Mouse (Mus musculus) heart, embryonic 10.5 days (tissue): Measurements from ENCODE around the gene Cobll1. TPM values are rescaled to one million over a fixed set of nuclear protein-coding genes. Genes with fewer than 3 reads are reported as not detected.
"Not testable (repeated sequence)": the region's sequence is repeated elsewhere in the genome, so short reads cannot be mapped to it uniquely, and the experiment has no call there.

Source experiments
- DNase-seq: peaks from one replicate; pipeline ENCODE4 v3.0.0-alpha.2; 2017; ENCODE audit warnings: low spot score
- H3K27ac ChIP-seq: fragments of 300-500 bp; sonication (generic); 2 replicates; pipeline ENCODE4 v1.5.1; 2016; ENCODE audit warnings: mild to moderate bottlenecking
- H3K27me3 ChIP-seq: fragments of 300-500 bp; sonication (generic); 2 replicates; pipeline ENCODE4 v1.6.1; 2016; ENCODE audit warnings: mild to moderate bottlenecking; ENCODE audit not compliant: poor library complexity, insufficient read depth, severe bottlenecking
- H3K36me3 ChIP-seq: fragments of 300-500 bp; sonication (generic); 2 replicates; pipeline ENCODE4 v1.6.1; 2016; ENCODE audit warnings: mild to moderate bottlenecking, moderate library complexity
- H3K4me1 ChIP-seq: fragments of 300-500 bp; sonication (generic); 2 replicates; pipeline ENCODE4 v1.6.1; 2016; ENCODE audit warnings: mild to moderate bottlenecking
- H3K4me3 ChIP-seq: fragments of 300-500 bp; sonication (generic); 2 replicates; pipeline ENCODE4 v1.5.1; 2016; ENCODE audit warnings: mild to moderate bottlenecking, moderate library complexity
- H3K9me3 ChIP-seq: fragments of 300-500 bp; sonication (generic); 2 replicates; pipeline ENCODE4 v1.6.1; 2016; ENCODE audit warnings: mild to moderate bottlenecking, moderate library complexity
- WGBS: fragments of 180-500 bp; shearing (Covaris S2); methylation state at CpG from one replicate; pipeline ENCODE4 v1.1.7; 2016; 5-methylcytosine and 5-hydroxymethylcytosine counted together
- polyA plus RNA-seq: library from polyadenylated mRNA; unstranded; fragments of >200 nt; fragmentation: Nextera tagmentation; extraction: Ambion mirVana; gene quantifications from 2 replicates; pipeline ENCODE4 v1.2.1, GENCODE M21; 2016

The Cobll1 gene
- polyA plus RNA-seq, result 9.8 and 13.9 TPM in 2 replicates

DNA sequence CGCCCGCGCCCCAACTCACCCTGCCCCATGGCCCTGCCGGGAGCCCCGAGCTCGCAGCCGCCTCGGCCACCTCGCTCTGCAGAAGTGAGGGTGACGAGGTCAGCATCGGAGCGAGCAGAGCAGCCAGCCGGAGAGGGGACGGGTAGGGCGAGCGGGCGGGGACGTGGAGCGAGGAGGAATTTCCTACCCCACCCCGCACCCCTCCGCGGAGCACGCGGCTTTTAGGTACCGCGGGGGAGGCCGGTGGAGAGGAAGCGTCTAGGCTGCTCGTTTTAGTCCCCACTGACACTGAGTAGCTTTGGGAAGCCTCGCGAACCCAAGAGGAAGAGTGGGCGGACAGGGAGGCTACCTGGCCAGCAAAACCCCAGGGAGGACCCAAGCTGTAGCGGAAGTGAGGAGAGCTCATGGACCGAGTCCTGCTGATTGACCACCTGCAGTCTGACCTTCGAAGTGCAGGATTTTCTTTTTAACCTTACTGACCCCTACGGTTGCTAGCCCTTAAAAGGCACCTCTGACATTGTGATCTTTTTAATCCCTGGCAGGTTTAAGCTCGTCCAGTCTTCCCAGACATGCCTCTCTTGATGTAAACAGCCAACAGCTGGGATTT lies at the start of gene Cobll1:
TSS of gene Cobll1 (minus strand) at position 440 of the 607 bp plus-strand sequence.
- Histone ChIP-seq H3K9me3 (no peaks in the 10 kb centered on the region), H3K27ac (peak within 1 kb of the TSS; percentile 96), H3K36me3 (no peaks in the 10 kb centered on the region), H3K27me3 (no peaks in the 10 kb centered on the region), H3K4me3 (peak within 1 kb of the TSS; percentile 81), H3K4me1 (peaks cover 20% of the 10 kb centered on the region; the same call in 1 of the 2 replicates)
- under 1% methylated on average over 37 of the region's 37 CpGs for WGBS
- DNase-seq, result peak; percentile 84

DNA sequence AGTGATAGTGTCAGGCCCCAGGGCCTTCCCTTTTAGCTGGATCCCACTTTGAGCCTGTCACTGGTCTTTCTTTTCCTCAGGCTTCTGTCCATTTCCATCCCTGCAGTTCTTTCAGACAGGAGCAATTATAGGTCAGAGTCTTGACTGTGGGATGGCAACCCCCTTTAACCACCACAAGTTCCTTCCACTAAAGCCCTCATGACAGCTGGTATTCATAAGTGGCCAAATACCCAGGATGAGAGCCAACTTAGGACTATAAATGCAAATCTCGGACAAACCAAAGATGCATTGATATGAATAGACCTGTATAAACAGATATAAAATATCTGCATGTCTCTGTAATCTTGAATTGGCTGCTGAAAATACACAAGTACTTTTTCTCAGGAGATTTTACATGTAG lies 49.5 kb upstream of the Cobll1 start:
- H3K27ac ChIP-seq, result no peak overlapping the region
- H3K4me3 ChIP-seq, result no peak overlapping the region
- no peaks in the 10 kb centered on the region for H3K9me3 ChIP-seq
- H3K27me3 ChIP-seq, result no peaks in the 10 kb centered on the region
- H3K4me1 ChIP-seq, result peaks cover 10% of the 10 kb centered on the region; the same call in 1 of the 2 replicates
- DNase-seq, result no peak
- no peaks in the 10 kb centered on the region for H3K36me3 ChIP-seq
- 76% methylated on average over 1 of the region's 1 CpGs for WGBS

DNA sequence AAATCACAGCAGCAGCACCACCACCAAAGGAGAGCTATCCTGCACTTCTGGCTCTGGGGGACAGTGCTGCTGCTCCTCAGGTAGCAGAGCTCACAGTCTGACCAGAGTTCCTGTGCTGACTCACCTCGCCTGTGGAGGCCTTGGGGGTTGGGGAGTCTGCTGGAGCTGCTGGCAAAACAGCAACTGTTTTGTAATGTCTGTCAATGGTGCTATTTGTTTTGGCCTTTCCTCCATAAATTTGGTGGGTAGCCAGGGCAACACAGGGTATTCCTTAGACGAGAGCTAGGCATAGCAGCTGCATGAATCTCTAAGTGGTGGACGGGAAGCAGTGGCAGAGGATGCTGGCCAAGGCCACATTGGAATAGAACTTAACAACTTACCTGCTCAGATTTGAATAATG lies 46.2 kb upstream of the Cobll1 start:
- no peak overlapping the region for H3K27ac ChIP-seq
- H3K27me3 ChIP-seq, result no peaks in the 10 kb centered on the region
- no peaks in the 10 kb centered on the region for H3K9me3 ChIP-seq
- peaks cover 10% of the 10 kb centered on the region; the same call in 1 of the 2 replicates for H3K4me1 ChIP-seq
- no peak for DNase-seq
- H3K4me3 ChIP-seq, result no peak overlapping the region
- no peaks in the 10 kb centered on the region for H3K36me3 ChIP-seq
- WGBS, result 47% methylated on average over 3 of the region's 3 CpGs

DNA sequence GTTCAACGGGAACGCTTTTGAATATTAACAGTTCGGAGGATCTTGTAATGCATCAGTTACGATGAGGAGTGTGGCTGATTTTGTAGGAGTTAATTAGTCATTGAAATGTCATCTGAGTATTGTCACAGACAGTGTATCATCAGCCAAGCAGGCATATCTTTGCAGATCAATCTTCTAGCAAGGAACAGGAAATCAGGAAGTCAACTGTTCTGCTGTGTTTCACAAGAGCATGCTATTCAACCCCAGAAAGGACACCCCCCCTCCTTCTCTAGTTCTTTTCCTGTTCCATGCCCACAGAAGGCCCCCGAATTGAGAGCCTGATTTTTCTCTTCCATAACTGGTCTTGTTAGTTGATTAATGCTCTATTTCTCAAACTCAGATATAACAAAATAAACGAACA lies 43.8 kb upstream of the Cobll1 start:
- DNase-seq, result no peak
- H3K27ac ChIP-seq, result no peak overlapping the region
- no peaks in the 10 kb centered on the region for H3K9me3 ChIP-seq
- no peaks in the 10 kb centered on the region for H3K27me3 ChIP-seq
- no peaks in the 10 kb centered on the region for H3K36me3 ChIP-seq
- H3K4me3 ChIP-seq, result no peak overlapping the region
- H3K4me1 ChIP-seq, result peaks cover 23% of the 10 kb centered on the region; the same call in 1 of the 2 replicates
- WGBS, result 78% methylated on average over 6 of the region's 6 CpGs

DNA sequence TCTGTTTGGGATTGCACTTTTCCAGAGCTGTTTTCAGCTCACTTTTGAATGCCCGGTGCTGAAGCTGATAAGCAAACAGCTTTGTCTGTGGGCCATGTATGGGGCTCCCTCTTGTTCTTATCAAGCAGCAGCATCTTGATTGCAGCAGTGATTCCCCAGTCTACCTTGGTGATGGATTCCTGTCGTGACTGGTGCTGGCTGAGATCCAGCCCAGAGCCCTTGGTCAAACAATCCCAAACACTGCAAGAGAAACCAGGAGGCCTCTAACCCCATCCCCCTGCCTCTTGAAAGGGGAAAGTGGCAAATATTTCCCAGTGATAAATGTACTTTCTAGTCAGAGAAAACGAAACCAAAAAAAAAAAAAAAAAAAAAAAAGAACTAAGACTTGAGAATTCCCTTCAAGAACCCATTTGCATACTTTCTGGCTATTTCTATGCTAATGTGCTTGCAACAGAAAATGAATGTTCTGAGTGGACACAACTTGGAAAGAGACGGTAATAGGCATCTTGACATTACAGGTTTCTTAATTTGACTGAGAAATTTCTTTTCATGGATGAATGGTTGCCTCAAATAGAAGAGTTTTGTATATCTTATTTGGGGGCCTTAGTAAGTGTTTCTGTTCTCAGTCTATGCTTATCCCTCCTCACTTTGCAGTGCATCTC lies 40.0 kb upstream of the Cobll1 start:
- DNase-seq, result no peak
- H3K27ac ChIP-seq, result no peak overlapping the region
- H3K4me3 ChIP-seq, result no peak overlapping the region
- H3K4me1 ChIP-seq, result peaks cover 12% of the 10 kb centered on the region; the same call in 1 of the 2 replicates
- no peaks in the 10 kb centered on the region for H3K36me3 ChIP-seq
- no peaks in the 10 kb centered on the region for H3K27me3 ChIP-seq
- H3K9me3 ChIP-seq, result no peaks in the 10 kb centered on the region
- 21% methylated on average over 4 of the region's 4 CpGs for WGBS

DNA sequence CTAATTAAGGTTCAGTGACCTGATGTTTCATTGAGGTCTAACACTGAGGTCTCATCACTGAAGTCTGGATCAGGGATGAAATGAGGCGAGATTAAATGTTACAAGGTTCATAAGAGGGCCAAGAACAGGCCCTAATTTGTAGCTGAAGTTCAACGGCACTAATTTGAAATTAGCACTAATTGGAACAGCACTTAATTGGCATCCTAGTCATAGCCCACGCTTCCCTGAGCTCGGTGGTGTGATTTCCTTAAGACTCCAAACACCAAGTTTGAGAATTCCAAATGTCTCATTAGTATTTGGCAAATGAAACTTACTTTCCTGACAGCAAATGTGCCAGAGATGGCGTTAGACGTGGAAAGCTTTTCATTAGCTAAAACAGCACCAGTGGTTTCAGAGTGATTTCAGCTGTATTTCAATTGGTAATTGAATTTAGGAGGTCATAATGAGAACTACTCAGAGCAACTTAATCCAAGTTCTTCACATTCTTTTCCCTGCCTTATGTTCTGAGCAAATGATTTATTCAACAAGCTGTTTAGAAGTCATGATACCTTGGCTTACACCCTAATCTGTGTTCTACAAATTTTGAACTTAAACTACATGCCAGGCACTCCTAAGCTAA lies 36.3 kb upstream of the Cobll1 start:
- Histone ChIP-seq H3K27ac (no peak overlapping the region), H3K4me1 (peaks cover 12% of the 10 kb centered on the region; the same call in 1 of the 2 replicates)
- 78% methylated on average over 6 of the region's 6 CpGs for WGBS

DNA sequence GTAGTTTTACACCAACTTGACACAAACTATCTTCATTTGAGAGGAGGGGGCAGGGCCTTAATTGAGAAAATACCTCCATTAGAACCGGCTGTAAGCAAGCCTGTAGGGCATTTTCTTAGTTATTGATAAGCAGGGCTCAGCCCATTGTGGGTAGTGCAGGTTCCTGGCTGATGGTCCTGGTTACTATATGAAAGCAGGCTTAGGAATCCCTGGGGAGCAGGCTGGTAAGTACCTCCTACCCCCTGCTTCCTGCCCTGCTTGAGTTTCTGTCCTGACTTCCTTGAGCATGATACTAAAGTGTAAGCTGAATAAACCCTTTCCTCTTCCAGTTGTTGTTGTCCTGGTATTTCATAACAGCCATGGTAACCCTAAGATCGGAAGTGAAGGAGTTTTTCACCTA lies 34.7 kb upstream of the Cobll1 start:
- 30% methylated on average over 2 of the region's 2 CpGs for WGBS
- H3K4me3 ChIP-seq, result no peak overlapping the region
- no peaks in the 10 kb centered on the region for H3K36me3 ChIP-seq
- no peaks in the 10 kb centered on the region for H3K9me3 ChIP-seq
- no peak for DNase-seq
- H3K27me3 ChIP-seq, result no peaks in the 10 kb centered on the region
- 0 out of 2 replicates have a peak overlapping the region, but pooled peaks have one; percentile 10 for H3K27ac ChIP-seq
- H3K4me1 ChIP-seq, result peaks cover 2% of the 10 kb centered on the region; the same call in 1 of the 2 replicates

More for the DNA sequence above, 36.3 kb upstream of the Cobll1 start:
- Histone ChIP-seq H3K4me3 (no peak overlapping the region), H3K36me3 (no peaks in the 10 kb centered on the region), H3K27me3 (no peaks in the 10 kb centered on the region), H3K9me3 (no peaks in the 10 kb centered on the region)
- DNase-seq, result no peak

DNA sequence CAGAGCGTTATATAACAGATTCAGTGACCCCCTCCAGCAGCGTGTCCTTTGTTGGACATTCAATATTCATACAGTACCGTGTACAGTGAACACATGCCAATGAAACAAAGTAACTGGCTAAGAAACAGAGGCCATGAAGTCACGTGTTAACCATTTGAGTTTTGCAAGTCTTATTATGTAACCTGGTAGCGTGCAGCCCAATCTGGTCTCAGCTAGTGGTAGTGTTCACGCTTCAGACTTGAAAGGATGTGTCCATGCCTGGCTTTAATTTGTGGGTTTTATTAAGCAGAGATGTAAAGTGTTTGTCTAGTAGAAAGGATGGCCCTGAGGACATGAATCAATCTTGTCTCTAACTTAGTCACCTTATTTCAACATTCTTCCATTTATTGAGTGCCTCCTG lies 29.5 kb upstream of the Cobll1 start:
- H3K27ac ChIP-seq, result no peak overlapping the region
- H3K27me3 ChIP-seq, result no peaks in the 10 kb centered on the region
- no peaks in the 10 kb centered on the region for H3K36me3 ChIP-seq
- WGBS, result 87% methylated on average over 6 of the region's 6 CpGs
- no peaks in the 10 kb centered on the region for H3K9me3 ChIP-seq
- peaks cover 8% of the 10 kb centered on the region; the same call in 1 of the 2 replicates for H3K4me1 ChIP-seq
- no peak overlapping the region for H3K4me3 ChIP-seq
- no peak for DNase-seq

DNA sequence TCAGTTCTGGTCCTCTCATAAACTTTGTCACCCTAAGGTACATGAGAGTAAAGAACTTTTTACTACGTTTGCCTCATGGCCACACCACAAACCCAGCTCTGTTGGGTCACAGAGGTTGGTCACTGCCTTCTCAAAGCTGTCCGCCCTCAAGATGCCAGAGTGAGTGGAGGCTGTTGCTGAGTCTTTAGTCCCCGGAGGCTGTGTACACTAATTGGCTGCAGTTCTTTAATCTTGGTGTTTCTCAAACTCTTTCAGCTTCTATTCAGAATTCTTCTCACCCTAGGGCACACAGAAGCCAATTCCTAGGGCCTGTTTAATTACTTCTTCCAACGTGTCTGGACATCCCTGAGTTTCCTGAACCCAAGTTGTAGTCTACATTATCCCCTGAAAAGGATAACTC lies 28.6 kb upstream of the Cobll1 start:
- 70% methylated on average over 4 of the region's 4 CpGs for WGBS
- Histone ChIP-seq H3K4me1 (peaks cover 8% of the 10 kb centered on the region; the same call in 1 of the 2 replicates), H3K4me3 (no peak overlapping the region), H3K27me3 (no peaks in the 10 kb centered on the region), H3K36me3 (no peaks in the 10 kb centered on the region), H3K27ac (no peak overlapping the region), H3K9me3 (no peaks in the 10 kb centered on the region)
- no peak for DNase-seq

DNA sequence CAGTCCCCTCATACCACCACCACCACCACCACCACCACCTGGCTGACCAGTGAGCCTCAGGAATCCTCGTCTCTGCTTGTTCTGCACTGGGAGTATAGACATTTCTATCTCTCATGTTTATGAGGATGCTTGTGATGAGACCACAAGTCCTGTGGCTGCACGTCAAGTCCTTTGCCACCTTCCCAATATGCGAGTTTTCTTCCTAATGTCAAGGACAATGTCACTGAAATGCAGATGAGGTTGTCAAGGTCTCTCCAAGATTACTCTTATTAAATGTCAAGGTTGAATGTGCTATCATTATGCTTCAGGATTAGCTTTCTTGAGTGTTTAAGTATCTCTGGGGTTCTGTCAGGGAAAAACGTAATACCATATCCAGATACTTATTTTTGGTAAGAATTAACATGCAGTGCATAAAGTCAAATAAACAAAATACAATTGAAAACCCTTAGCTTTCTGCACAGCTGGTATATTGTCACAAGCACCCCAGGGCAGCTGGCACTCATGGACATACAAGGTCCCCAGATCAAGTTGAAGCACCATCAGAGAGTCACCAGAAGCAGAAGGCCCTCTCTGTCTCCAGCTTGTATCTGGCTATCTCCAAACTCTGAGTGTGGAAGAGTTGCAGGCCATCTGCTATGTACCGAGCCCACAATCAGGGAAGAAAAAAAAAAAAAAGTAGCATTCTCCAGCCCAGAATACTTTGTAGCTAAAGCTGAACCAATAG lies 27.5 kb upstream of the Cobll1 start:
- WGBS, result 65% methylated on average over 5 of the region's 5 CpGs
- H3K4me3 ChIP-seq, result no peak overlapping the region
- DNase-seq, result no peak

DNA sequence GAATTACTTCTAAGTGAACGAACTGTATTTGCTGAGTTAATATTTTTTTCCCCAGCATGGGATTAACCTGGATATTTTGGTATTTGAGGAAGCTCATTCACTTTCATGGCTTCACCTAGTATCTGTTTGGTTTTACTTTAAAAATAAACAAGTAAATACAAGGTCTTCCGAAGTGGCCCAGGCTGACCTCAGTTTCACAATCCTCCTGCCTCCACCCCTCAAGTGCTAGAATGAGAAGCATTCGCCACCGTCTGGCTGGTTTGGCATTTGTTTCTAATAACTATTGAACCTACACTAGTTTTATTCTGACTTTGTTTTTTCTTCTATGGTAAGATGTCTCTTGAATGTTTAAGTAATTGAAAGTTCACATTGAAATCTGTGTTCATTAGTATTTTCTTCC lies 23.0 kb upstream of the Cobll1 start:
- 71% methylated on average over 4 of the region's 4 CpGs for WGBS
- DNase-seq, result no peak
- Histone ChIP-seq H3K27me3 (no peaks in the 10 kb centered on the region), H3K4me3 (no peak overlapping the region), H3K4me1 (peaks cover 8% of the 10 kb centered on the region; the same call in 1 of the 2 replicates), H3K36me3 (no peaks in the 10 kb centered on the region), H3K27ac (no peak overlapping the region), H3K9me3 (no peaks in the 10 kb centered on the region)

More for the DNA sequence above, 27.5 kb upstream of the Cobll1 start:
- Histone ChIP-seq H3K4me1 (peaks cover 8% of the 10 kb centered on the region; the same call in 1 of the 2 replicates), H3K27ac (no peak overlapping the region), H3K9me3 (no peaks in the 10 kb centered on the region), H3K27me3 (no peaks in the 10 kb centered on the region), H3K36me3 (no peaks in the 10 kb centered on the region)

DNA sequence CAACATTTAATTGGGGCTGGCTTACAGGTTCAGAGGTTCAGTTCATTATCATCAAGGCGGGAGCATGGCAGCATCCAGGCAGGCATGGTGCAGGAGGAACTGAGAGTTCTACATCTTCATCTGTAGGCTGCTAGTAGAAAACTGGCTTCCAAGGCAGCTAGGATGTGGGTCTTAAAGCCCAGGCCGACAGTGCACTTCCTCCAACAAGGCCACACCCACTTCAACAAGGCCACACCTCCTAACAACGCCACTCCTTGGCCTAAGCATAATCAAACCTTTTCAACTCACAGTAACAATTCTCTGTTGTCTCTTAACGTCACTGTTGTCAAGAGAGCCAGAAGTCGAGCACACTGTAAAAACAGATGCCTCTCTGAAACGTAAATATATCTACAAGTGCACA lies 21.6 kb upstream of the Cobll1 start:
- not testable (repeated sequence) for DNase-seq, H3K27me3 ChIP-seq, H3K36me3 ChIP-seq, H3K9me3 ChIP-seq, H3K4me3 ChIP-seq, H3K27ac ChIP-seq, H3K4me1 ChIP-seq
- 74% methylated on average over 6 of the region's 6 CpGs for WGBS
